10 mouse cellular contexts compared by ENCODE assay signal in the genomic region with DNA sequence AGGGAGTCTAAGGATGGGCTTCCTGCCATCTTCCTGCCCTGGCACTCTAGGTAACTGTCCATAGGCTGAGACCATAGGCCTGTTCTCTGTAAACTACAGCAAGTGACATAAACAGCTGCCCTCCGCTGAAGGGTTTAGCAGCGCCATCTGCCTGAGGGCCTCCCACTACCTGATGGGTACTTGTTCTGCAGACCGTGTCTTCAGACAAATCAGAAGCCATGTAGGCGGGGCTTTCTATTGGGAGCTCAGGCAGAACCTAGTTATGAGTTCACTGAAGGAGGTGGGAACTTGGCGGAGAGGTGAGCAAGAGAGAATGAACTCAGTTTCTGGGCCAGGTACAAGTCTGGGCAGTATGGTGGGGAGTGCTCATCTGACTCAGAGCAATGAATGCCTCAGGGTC. TPM values are rescaled to one million over a fixed set of nuclear protein-coding genes. Genes with fewer than 3 reads are reported as not detected.
DNase-seq lines count a peak whose midpoint lies in the region.
"Had no signal": no experiment of that assay in that cellular context is flagged by ENCODE, and none has a peak within 500 bp of the region (broad histone marks: within the 10 kb centered on the region; RNA-seq: fewer than 3 reads in every experiment).

No protein-coding gene starts in this region.

- DNase-seq in kidney, adult 11 months: peak; percentile 21
- no peak for DNase-seq in kidney, adult 18-20 months
- DNase-seq in gonadal fat pad, adult 2 months (ENCODE audit: low read depth): peak; percentile 80
- DNase-seq in kidney, postnatal 10 days: peak; percentile 17
- no peak for DNase-seq in spleen, postnatal 4 days (ENCODE audit: low spot score in 2 of 2)
- DNase-seq in retina, postnatal 1 day: no peak
- no peak for DNase-seq in lung, postnatal 36 days
- DNase-seq: cerebellum, adult 9-11 months; gastrocnemius, postnatal 36 days; liver, embryonic 13.5 days had no signal

RNA-seq across cellular contexts. Expression of gene Rcn1, which starts 26.4 kb away (rescaled TPM):
- 80.8 and 121 TPM in 2 replicates for polyA plus RNA-seq in gonadal fat pad, adult 2 months (2012; rRNA removed)

Comparison
In these comparisons a context has a peak if more than half of its experiments do, and no peak if none do; other contexts are left out.
1. DNase-seq: peak in kidney, adult 11 months (single experiment), gonadal fat pad, adult 2 months (single experiment) and kidney, postnatal 10 days (single experiment); none in kidney, adult 18-20 months (single experiment), spleen, postnatal 4 days (0 of 2), retina, postnatal 1 day (single experiment) and lung, postnatal 36 days (single experiment).